Mouse (Mus musculus) limb, embryonic 11.5 days (tissue): ENCODE measurements at regions not wholly inside any gene's neighbourhood (a gene's known extent, or its start where the extent isn't known, plus 50 kb on each side); places are given as distances from the start of the nearest gene placed in this dataset. TPM values are rescaled to one million over a fixed set of nuclear protein-coding genes. Genes with fewer than 3 reads are reported as not detected.

ENCODE experiments used
- ATAC-seq: fragments of 200-750 bp; cut with Nextera tagmentation; 2 replicates; pipeline ENCODE4 v1.8.0; 2017; ENCODE audit warnings: low read depth; ENCODE audit not compliant: insufficient number of reproducible peaks, low FRiP score, low TSS enrichment
- DNase-seq: peaks from one replicate; pipeline ENCODE4 v3.0.0-alpha.2; 2015; ENCODE audit warnings: low spot score
- H3K27ac ChIP-seq: fragments of 300-500 bp; sonication (generic); replicated peaks from 2 replicates; pipeline ENCODE4 v1.5.1; 2014; ENCODE audit warnings: low read depth, mild to moderate bottlenecking, low read length
- H3K27me3 ChIP-seq: fragments of 300-500 bp; sonication (generic); 2 replicates; pipeline ENCODE4 v1.6.1; 2014; ENCODE audit warnings: mild to moderate bottlenecking, low read length, mixed read lengths; ENCODE audit not compliant: control insufficient read depth, insufficient read depth
- H3K36me3 ChIP-seq: fragments of 300-500 bp; sonication (generic); 2 replicates; pipeline ENCODE4 v1.6.1; 2014; ENCODE audit warnings: mild to moderate bottlenecking, low read length, moderate library complexity, mixed read lengths; ENCODE audit not compliant: control insufficient read depth, insufficient read depth
- H3K4me1 ChIP-seq: fragments of 300-500 bp; sonication (generic); 2 replicates; pipeline ENCODE4 v1.6.1; 2014; ENCODE audit warnings: low read length, mixed read lengths; ENCODE audit not compliant: control insufficient read depth, insufficient read depth
- H3K4me2 ChIP-seq: fragments of 300-500 bp; sonication (generic); 2 replicates; pipeline ENCODE4 v1.6.1; 2014; ENCODE audit warnings: low read depth, mild to moderate bottlenecking, moderate library complexity; ENCODE audit not compliant: severe bottlenecking
- H3K4me3 ChIP-seq: fragments of 300-500 bp; sonication (generic); 2 replicates; pipeline ENCODE4 v1.5.1; 2014; ENCODE audit warnings: low read depth, low read length
- H3K9ac ChIP-seq: fragments of 300-500 bp; sonication (generic); 2 replicates; pipeline ENCODE4 v1.6.1; 2014; ENCODE audit warnings: mild to moderate bottlenecking, low read length
- H3K9me3 ChIP-seq: fragments of 300-500 bp; sonication (generic); 2 replicates; pipeline ENCODE4 v1.6.1; 2016; ENCODE audit warnings: low read length; ENCODE audit not compliant: control insufficient read depth
- WGBS: fragments of 180-500 bp; shearing (Covaris S2); extraction: QIAGEN DNeasy Blood & Tissue Kit; methylation state at CpG from one replicate; pipeline ENCODE4 v1.1.7; 2014; 5-methylcytosine and 5-hydroxymethylcytosine counted together
- microRNA-seq: library from miRNA; unstranded; fragments of <30 nt; microRNA quantifications from one replicate; pipeline ENCODE4, GENCODE M21; 2016

- Histone ChIP-seq H3K36me3 (no peaks in the 10 kb centered on the region), H3K27ac (peak overlapping the region; percentile 55), H3K4me1 (peaks cover 14% of the 10 kb centered on the region; the same call in 1 of the 2 replicates), H3K4me3 (no peak overlapping the region), H3K27me3 (no peaks in the 10 kb centered on the region), H3K9me3 (no peaks in the 10 kb centered on the region), H3K9ac (no peak overlapping the region), H3K4me2 (peak overlapping the region; percentile 12; the same call in 1 of the 2 replicates)
- WGBS: 17% methylated on average over 14 of the region's 14 CpGs
- DNase-seq (peak; percentile 59), ATAC-seq (no peak)
These were observed 101.9 kb upstream of the Sdk1 start for GRCm38 (mm10) chr5:141139361-141139912.

GRCm38 (mm10) chr5:141160391-141160790, 80.9 kb upstream of the Sdk1 start:
- ATAC-seq: no peak
- no peak for DNase-seq
- WGBS: 80% methylated on average over 8 of the region's 8 CpGs
- no peak overlapping the region for H3K4me3 ChIP-seq
- H3K27ac ChIP-seq: no peak overlapping the region
- H3K4me2 ChIP-seq: no peak overlapping the region
- H3K36me3 ChIP-seq: no peaks in the 10 kb centered on the region
- no peak overlapping the region for H3K9ac ChIP-seq
- no peaks in the 10 kb centered on the region for H3K4me1 ChIP-seq
- no peaks in the 10 kb centered on the region for H3K27me3 ChIP-seq
- no peaks in the 10 kb centered on the region for H3K9me3 ChIP-seq

GRCm38 (mm10) chr5:141160956-141161355, 80.3 kb upstream of the Sdk1 start:
- no peak overlapping the region for H3K4me2 ChIP-seq
- H3K4me1 ChIP-seq: no peaks in the 10 kb centered on the region
- H3K9me3 ChIP-seq: no peaks in the 10 kb centered on the region
- 89% methylated on average over 5 of the region's 5 CpGs for WGBS
- ATAC-seq: no peak
- no peak overlapping the region for H3K9ac ChIP-seq
- H3K27me3 ChIP-seq: no peaks in the 10 kb centered on the region
- no peak overlapping the region for H3K4me3 ChIP-seq
- DNase-seq: no peak
- no peak overlapping the region for H3K27ac ChIP-seq
- no peaks in the 10 kb centered on the region for H3K36me3 ChIP-seq

DNA sequence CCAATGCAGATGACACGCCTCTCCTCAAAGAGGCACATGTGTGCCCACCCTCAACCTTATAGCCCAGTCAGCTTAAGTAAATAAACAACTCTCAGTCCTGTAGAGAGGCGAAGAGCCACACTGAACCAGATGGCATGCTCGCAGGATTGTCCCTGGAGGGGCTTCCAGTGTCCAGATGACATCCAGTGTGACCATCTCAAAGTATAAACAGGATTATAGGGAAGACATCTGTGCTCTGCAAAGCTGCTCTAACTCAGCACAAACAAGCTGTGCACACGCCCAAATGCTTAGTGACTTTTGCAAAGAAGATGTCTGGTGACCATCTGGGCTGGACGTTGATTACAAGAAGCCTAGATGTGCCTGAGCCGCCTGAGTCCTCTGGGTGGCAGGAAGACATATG, 58.8 kb upstream of the Sdk1 start:
- no peak overlapping the region for H3K27ac ChIP-seq
- H3K9me3 ChIP-seq: no peaks in the 10 kb centered on the region
- 32% methylated on average over 6 of the region's 6 CpGs for whole genome bisulfite sequencing
- H3K4me3 ChIP-seq: no peak overlapping the region
- ATAC-seq (no peak), DNase-seq (no peak)
- no peaks in the 10 kb centered on the region for H3K36me3 ChIP-seq
- H3K9ac ChIP-seq: no peak overlapping the region
- no peaks in the 10 kb centered on the region for H3K27me3 ChIP-seq
- H3K4me2 ChIP-seq: no peak overlapping the region
- no peaks in the 10 kb centered on the region for H3K4me1 ChIP-seq

GRCm38 (mm10) chr5:141189033-141189432, 52.3 kb upstream of the Sdk1 start:
- no peaks in the 10 kb centered on the region for H3K27me3 ChIP-seq
- no peak overlapping the region for H3K4me3 ChIP-seq
- H3K9ac ChIP-seq: no peak overlapping the region
- H3K9me3 ChIP-seq: no peaks in the 10 kb centered on the region
- WGBS: 89% methylated on average over 2 of the region's 2 CpGs
- H3K27ac ChIP-seq: no peak overlapping the region
- H3K36me3 ChIP-seq: no peaks in the 10 kb centered on the region
- no peaks in the 10 kb centered on the region for H3K4me1 ChIP-seq
- H3K4me2 ChIP-seq: no peak overlapping the region
- DNase-seq (no peak), ATAC-seq (no peak)

Small RNAs in the stretch of these regions (microRNA-seq; reads per million reads assigned to microRNA genes)
- gene Gm26113: not detected
